In the genomic region with DNA sequence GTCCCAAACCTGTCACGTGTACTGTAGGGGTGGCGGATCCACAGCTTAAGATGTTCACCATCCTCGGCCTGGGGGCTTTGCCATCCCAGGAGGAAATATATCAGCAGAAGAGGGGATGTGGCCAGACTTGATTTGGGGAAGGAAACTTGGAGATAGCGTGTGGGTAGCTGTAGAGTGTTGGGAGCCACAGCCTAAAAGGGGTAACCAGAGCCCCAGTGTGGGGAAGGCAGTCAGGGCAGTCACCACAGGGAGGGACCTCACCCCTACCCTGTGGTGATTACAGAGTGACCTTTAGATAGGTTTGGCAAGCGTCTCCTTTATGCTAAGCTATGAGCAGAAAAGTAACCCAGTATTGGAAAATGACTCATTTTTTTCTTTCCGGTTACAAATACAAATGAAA, we compare ENCODE assay signal across 18 mouse cellular contexts.
DNase-seq lines count a peak whose midpoint lies in the region; ATAC-seq lines count a peak whose summit lies in the region.
"Had no signal": no experiment of that assay in that cellular context is flagged by ENCODE, and none has a peak within 500 bp of the region (broad histone marks: within the 10 kb centered on the region; RNA-seq: fewer than 3 reads in every experiment).

No protein-coding gene starts in this region.

- H3K9me3 ChIP-seq in heart, embryonic 14.5 days (ENCODE audit: control insufficient read depth, low read length), result no peaks in the 10 kb centered on the region
- no peaks in the 10 kb centered on the region for H3K9me3 ChIP-seq in heart, embryonic 16.5 days (replicated peaks; ENCODE audit: control insufficient read depth, low read length)
- H3K9me3 ChIP-seq: embryonic facial prominence, embryonic 12.5 days; limb, embryonic 10.5 days; liver, embryonic 12.5 days; neural tube, embryonic 13.5 days had no signal

- H3K4me2 ChIP-seq in heart, embryonic 14.5 days (ENCODE audit: low read length), result no peak overlapping the region
- no peak overlapping the region for H3K4me2 ChIP-seq in heart, embryonic 16.5 days (ENCODE audit: low read depth, low read length)
- H3K4me2 ChIP-seq: embryonic facial prominence, embryonic 12.5 days; liver, embryonic 12.5 days; neural tube, embryonic 13.5 days had no signal

- H3K4me1 ChIP-seq in heart, embryonic 14.5 days (ENCODE audit: control insufficient read depth in 2 of 2, insufficient read depth in 2 of 2, low read length in 2 of 2), result peaks cover 63 to 85% of the 10 kb centered on the region in 2 experiments
- H3K4me1 ChIP-seq in heart, embryonic 16.5 days (ENCODE audit: control insufficient read depth, insufficient read depth, low read length), result peaks cover 80% of the 10 kb centered on the region
- H3K4me1 ChIP-seq: neural tube, embryonic 13.5 days had no signal

- intact Hi-C loops in left cerebral cortex, postnatal 4 days (cut with DNase I), result no loop called here

- H3K4me3 ChIP-seq in heart, embryonic 14.5 days (ENCODE audit: control insufficient read depth in 1 of 2, insufficient read depth in 1 of 2, low read depth in 1 of 2, low read length in 2 of 2), result no peak overlapping the region
- H3K4me3 ChIP-seq in heart, embryonic 16.5 days (ENCODE audit: low read length), result no peak overlapping the region
- H3K4me3 ChIP-seq: embryonic facial prominence, embryonic 12.5 days; limb, embryonic 10.5 days; liver, embryonic 12.5 days; neural tube, embryonic 13.5 days had no signal

- WGBS in heart, embryonic 14.5 days, result 59% methylated on average over 6 of the region's 6 CpGs
- 62% methylated on average over 6 of the region's 6 CpGs for WGBS in heart, embryonic 16.5 days

- ATAC-seq in heart, embryonic 14.5 days (ENCODE audit: insufficient number of reproducible peaks, insufficient read depth, low FRiP score, low read depth), result no peak
- ATAC-seq in CD4-positive, CD25-positive, alpha-beta regulatory T cell, adult 4 months, result peak; percentile 29
- no peak for ATAC-seq in heart, embryonic 16.5 days (replicated peaks; ENCODE audit: extremely low read depth, insufficient read depth, low FRiP score)
- peak; percentile 42 for ATAC-seq in megakaryocyte progenitor cell, adult 5-6 weeks (replicated peaks; ENCODE audit: poor library complexity)
- ATAC-seq: forebrain, embryonic 16.5 days; liver, embryonic 12.5 days had no signal

- no peaks in the 10 kb centered on the region for H3K27me3 ChIP-seq in heart, embryonic 14.5 days (ENCODE audit: control insufficient read depth, insufficient read depth, low read length)
- H3K27me3 ChIP-seq in heart, embryonic 16.5 days (ENCODE audit: control insufficient read depth, insufficient read depth, low read length), result no peaks in the 10 kb centered on the region
- H3K27me3 ChIP-seq: embryonic facial prominence, embryonic 12.5 days; liver, embryonic 12.5 days; neural tube, embryonic 13.5 days had no signal

- DNase-seq in heart, adult 18-20 months, result no peak
- DNase-seq in left cerebral cortex, postnatal 4 days, result no peak
- DNase-seq in B cell, adult 2 months, result no peak
- DNase-seq: adrenal gland, postnatal 25 days; cerebellum, adult 2 months; layer of hippocampus, postnatal 36 days; right cerebral cortex, postnatal 14 days; thymus, postnatal 14 days had no signal

- H3K36me3 ChIP-seq in heart, embryonic 14.5 days (ENCODE audit: control insufficient read depth, insufficient read depth, low read length), result peaks cover 39% of the 10 kb centered on the region
- 0 out of 2 replicates have a peak, but pooled peaks cover 5% of the 10 kb centered on the region for H3K36me3 ChIP-seq in heart, embryonic 16.5 days (ENCODE audit: control insufficient read depth, insufficient read depth)
- H3K36me3 ChIP-seq: embryonic facial prominence, embryonic 12.5 days; limb, embryonic 10.5 days; liver, embryonic 12.5 days; neural tube, embryonic 13.5 days had no signal

- H3K27ac ChIP-seq in heart, embryonic 14.5 days (replicated peaks in 1 of 2; ENCODE audit: control insufficient read depth in 1 of 2, insufficient read depth in 1 of 2, low read depth in 2 of 2, low read length in 2 of 2), result peak overlapping the region; percentile 46 to 97; a peak in 3 of 4 replicates
- peak overlapping the region; percentile 95 for H3K27ac ChIP-seq in heart, embryonic 16.5 days (ENCODE audit: low read length)
- H3K27ac ChIP-seq: embryonic facial prominence, embryonic 12.5 days; kidney, postnatal 0 days; limb, embryonic 10.5 days; liver, embryonic 12.5 days; neural tube, embryonic 13.5 days had no signal

- no peak overlapping the region; the same call in 1 of the 2 replicates for H3K9ac ChIP-seq in heart, embryonic 14.5 days (ENCODE audit: low read length)
- 0 out of 2 replicates have a peak overlapping the region, but pooled peaks have one; percentile 0 for H3K9ac ChIP-seq in heart, embryonic 16.5 days (ENCODE audit: low read length)
- H3K9ac ChIP-seq: embryonic facial prominence, embryonic 12.5 days; liver, embryonic 12.5 days; neural tube, embryonic 13.5 days had no signal

Comparison
In these comparisons a context has a peak if more than half of its experiments do, and no peak if none do; other contexts are left out.
1. ATAC-seq: peak in CD4-positive, CD25-positive, alpha-beta regulatory T cell, adult 4 months (single experiment) and megakaryocyte progenitor cell, adult 5-6 weeks (single experiment); none in heart, embryonic 14.5 days (single experiment) and heart, embryonic 16.5 days (single experiment).